Mouse (Mus musculus) R1 (cell line): ENCODE measurements around the gene Eef1a1.
A peak's percentile ranks its signal among the peaks of the same experiment; 100 is the strongest.
"Not testable (repeated sequence)": the region's sequence is repeated elsewhere in the genome, so short reads cannot be mapped to it uniquely, and the experiment has no call there.

Experiments
- DNase-seq: peaks from one replicate; pipeline ENCODE4 v3.0.0-alpha.2; 2018; ENCODE audit warnings: low read depth, low spot score

The Eef1a1 gene

DNA sequence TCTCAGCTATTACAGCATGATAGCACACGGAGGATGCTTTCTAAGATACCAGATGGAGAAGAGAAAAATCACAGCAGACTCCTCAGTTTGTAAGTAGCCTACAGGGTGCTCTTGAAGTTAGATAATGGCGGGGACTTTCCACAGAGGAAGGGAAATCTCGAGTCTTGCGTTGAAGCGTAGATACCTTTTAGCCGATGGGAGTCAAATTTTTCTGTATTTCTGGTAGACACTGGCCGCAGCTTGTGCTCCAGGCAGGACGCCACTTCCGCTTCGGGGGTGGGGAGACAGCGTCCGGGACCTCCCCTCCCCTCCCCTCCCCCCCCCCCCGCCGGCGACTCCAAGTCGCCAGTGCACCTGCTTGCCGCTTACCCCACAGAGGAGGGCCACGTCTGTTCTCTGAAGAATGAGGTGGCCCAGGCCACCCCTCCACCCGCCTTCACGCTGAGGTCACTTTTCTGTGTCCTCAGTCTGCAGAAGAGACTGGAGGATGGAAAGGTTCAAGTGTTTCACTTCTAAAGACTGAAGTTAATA is at the start of gene Eef1a1:
Gene Eef1a1 (minus strand): TSS at position 262 of the 531 bp plus-strand sequence.
- peak; percentile 80 for DNase-seq

DNA sequence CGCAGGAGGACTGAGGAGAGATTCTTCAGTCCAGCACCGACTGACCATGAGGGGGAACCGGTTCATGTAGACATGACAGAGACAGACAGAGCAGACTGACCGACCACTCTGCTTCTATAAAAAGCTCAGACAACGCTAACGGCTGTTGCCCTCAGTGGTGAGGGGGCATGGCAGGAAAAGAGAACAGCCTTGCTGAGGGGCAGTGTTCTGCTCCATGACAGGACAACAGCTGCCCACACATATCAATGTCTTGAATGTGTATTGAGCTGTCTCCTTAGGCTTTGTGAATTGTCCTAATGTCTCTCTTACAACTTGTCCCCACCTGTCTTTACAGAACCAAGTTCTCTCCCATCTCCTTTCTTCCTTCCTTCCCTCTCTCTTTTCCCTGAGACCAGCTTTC is 49.5 kb upstream of the Eef1a1 start:
- DNase-seq, result no peak

DNA sequence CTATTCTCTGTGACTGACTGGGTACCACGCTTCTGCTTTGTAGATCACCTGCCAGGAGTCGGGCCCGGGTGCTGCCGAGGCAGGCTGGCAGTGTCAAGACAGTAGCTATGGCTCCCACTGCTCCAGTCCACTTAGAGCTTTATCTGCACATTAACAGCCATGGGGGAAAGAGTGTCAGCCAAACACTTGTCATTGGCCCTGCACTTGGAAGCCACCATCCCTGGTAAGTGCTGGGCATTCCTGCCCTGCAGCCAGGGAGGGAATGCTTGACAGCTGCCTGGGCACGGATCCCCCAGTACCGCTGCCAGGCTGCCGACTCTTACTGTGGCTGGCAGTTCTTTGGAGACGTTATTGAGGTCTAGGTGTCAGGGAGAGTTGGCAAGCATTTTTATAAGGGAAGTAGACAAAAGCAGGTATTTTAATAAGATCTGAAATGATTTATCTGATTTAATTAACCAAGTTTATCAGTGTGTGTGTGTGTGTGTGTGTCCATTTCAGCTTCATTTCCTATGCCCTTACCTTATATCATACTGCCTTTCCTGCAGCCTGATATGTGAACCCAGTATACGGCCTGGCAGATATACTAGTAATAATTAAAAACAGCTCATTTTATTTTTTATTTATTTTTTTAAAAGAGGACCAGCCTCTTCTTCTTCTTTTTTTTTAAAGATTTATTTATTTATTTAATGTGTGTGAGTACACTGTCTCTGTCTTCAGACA is 48.4 kb upstream of the Eef1a1 start:
- DNase-seq, result no peak

DNA sequence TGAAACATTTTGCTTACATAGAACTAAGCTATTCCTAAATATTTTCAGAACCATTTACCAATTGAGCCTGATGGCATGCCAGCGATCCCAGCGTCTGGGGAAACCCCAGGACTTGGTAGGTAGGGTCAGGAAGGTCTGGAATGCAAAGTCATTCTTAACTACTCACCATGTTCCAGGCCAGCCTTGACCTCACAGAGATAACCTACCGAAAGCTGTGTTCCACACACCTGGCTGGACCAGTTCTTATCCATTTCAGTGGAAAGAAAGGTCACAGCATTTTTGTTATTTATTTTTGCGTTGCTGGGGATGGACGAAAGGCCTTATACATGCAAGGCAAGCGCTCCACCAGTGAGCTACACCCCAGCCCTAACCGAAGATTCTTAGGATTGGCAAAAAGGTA is 45.7 kb upstream of the Eef1a1 start:
- DNase-seq, result no peak

DNA sequence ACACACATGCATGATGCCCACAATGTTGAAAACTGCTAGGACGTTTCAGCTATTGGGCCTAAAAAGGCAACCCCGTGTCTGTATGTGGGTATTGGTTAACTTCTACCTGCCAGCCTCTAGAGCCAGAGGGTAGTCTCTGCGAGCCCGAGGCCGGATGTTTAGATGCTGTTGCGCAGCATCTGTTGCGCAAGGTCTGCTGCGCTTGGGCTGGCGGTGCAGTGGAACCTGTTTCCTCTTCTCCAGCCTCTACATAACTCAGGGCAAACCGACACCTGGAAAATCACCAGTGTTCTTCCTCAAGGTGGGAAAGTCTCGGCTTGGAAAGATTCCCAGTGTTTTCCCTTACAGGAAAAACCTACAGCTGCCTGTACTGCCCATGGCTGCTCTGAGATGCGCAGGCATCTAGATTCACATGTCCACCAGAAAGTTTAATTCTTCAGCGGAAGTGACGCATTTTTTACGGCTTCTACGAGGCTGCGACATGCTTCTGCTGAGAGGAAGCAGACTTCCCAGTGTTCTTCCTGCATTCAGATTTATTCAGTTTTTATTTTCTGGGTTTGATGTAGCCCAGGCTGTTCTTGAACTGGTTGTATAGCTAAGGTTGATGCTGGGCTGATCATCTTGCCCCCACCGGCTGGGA is 44.5 kb upstream of the Eef1a1 start:
- peak; percentile 50 for DNase-seq

DNA sequence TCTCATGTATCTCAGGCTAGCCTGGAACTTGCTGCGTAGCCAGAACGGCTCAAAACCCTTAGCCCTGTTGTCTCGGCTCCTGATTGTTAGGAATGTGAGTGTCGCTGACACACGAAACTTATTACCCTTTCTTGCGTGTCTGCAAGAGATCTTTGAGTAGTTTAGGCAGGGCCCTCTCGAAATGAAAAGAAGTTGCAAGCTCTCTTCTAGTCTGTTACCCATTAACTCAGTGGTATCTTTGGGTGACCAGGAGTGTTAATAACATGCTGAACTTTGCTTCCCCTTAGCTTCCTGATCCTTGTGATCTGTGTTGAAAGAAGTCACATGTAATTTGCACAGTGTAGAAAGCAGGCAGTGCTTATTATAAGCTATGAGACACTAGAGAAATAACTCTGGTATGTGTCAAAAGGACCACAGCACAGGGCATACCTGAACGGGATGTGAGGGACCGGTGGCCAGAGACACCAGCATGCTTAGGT is 43.4 kb upstream of the Eef1a1 start:
- no peak for DNase-seq

DNA sequence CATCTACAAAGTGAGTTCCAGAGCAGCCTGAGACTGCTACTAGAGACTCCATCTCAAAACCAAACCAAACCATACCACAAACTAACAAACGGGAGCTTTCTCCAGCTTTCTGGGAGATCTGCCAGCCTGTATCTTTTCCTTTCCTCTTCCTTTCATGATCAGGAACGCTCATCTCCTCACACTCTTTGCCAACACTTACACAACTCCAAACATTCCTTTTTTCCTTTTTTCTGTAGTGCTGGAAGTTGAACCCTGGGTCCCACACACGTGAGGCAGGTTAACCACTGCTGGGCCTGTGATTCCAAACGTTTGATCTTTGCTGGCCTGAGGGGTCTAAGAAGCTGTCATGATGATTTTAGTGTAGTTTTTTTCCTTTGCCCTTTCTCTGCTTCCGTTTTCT is 42.9 kb upstream of the Eef1a1 start:
- no peak for DNase-seq

DNA sequence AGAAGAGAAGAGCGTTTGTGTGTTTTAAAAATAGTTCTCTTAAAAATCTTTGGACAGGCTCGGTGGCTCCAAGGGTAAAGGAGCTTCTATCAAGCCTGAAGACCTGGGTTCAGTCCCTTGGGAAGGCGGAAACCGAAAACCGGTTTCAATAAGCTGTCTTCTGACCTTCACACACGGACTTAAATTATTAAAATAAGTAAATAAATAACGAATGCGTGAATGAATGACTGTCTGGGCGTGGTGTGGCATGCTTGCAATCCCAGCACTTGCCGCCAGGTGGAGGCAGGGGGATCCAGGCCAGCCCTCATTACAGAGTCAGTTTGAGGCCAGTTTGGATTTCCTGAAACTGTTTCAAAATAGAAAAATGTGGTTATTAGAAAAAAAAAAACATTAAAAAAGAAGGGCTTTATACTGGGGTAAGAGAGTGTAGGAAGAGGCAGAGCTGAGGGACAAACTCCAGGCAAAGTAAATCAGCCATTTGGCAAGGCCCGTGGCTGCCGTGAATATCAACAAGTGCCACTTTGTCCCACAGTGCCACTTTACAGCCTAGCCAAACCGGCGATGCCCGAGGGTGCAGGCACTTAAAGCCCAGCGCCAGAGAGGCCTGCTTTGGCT is 38.9 kb upstream of the Eef1a1 start:
- peak; percentile 84 for DNase-seq

DNA sequence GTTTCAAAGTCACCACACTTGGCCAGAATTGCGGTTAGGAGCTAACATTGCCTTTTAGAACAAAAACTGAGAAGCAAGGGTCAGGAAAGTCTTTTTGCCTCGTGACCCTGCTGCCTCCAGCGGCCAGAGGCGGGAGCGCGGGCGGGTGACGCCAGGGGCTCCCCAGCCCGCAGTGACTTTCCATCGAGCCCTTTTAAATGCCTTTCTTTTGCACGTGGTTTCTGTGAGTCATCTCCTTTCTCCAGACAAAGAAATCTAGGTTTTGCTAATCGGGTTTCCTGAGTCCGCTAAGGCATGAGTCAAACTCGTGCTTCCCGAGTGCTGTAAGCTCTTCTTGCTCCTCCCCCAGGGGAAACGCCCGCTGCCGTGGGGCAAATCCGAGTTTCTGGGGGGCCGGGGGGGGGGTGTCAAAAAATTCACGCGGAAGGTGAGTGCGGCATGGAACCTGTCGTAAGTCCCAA is 38.4 kb upstream of the Eef1a1 start:
- DNase-seq, result peak; percentile 98

DNA sequence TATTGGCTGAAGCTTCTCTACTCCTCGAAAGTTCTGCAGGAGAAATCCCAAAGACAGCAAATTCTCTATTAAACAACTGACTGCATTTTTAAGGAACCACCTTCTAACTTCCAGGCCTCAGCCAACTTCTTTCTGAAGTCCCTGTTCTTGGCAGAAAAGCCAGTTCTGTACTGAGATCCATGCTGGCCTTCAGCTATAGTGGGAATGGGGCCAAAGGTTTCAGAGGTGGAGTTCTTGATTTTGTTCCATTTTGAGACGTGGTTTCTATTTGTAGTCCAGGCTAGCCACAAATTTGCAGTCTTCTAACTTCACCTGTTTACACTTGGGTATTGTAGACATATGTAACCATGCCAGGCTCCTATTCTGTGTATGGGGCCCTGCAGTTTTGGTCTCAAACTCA is 37.3 kb upstream of the Eef1a1 start:
- no peak for DNase-seq

DNA sequence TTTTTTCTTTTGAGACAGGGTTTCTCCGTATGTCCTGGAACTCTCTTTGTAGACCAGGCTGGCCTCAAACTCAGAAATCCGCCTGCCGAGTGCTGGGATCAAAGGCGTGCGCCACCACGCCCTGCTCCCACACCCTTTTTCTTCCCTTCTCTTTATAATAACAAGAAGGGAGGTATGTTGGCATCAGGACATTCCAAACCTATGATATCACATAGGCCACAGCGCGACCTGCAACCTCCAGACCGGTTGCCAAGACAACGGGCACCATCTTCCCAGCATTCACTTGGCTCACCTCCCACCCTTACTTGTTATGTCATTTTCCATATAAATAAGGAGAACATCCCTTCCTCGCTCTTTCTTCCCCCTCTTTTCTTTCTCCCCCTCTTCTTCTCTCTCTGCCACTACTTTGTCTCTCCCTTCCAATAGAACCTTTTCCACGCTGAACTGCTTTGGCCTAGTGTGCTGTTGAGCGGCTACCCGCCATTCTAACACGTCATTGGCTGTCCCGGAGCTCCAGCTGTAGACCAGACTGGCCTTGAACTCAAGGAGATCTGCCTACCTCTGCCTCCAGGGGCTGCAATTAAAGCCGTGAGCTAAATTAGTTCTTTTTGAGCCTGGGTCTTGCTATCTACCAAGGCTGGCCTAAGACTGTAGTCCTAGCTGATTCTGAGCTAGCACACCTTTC is 36.6 kb upstream of the Eef1a1 start:
- peak; percentile 88 for DNase-seq

DNA sequence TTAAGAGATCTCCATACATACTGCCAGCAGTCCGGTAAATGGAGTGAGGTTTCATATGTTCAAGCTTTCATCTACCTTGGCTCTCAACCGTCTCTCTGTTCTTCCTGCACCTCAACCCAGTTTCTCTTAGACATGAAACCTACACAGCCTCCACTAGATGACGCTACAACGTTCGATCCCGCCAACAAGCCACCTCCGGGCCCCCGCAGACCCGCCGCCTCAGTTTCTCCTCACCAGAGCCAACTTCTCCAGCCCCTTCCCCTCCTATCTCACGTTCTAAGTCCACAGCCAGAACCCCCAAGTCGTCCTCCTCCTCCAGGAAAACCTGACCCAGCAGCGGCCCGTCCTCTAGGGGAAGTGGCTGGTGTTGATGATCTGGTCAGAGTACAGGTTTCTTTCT is 32.7 kb upstream of the Eef1a1 start:
- peak; percentile 87 for DNase-seq

DNA sequence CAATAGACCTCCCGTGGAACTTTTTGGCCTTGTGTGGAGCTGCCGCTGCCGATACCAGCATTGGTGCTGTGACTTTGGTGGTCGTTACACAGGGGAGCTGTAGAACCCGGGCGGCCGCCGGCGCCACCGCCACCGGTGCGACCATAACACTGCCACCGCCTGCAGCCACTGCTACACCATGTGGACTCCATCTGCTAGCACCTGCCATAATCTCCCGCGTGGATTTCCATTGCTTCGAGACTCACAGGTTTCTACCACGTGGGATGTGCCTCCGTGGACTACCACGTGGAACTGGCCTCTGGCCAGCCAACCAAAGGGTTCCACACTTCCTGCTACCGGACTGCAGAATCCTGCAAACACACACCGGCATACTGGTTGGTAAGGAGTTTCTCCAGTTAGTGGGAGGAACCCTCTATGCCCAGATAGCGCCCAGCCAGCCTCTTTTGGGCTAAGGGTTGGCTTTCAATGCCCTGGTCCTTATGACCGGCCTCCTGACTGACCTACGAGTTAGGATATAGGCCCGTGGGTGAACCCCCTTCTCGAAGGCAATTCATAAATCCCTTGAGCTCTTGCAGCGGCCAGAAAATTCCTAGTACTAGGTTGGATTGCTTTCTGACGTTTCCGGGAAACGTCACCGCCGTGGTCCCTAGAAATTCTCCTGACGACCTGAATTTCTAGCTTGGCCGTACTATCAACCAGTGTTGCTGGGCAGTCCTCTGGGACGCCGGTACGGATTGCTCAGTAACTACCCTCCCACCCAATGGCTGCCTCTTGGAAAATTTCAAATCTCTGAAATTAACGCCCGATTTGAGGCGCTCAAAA is 32.0 kb upstream of the Eef1a1 start:
- peak; percentile 76 for DNase-seq

DNA sequence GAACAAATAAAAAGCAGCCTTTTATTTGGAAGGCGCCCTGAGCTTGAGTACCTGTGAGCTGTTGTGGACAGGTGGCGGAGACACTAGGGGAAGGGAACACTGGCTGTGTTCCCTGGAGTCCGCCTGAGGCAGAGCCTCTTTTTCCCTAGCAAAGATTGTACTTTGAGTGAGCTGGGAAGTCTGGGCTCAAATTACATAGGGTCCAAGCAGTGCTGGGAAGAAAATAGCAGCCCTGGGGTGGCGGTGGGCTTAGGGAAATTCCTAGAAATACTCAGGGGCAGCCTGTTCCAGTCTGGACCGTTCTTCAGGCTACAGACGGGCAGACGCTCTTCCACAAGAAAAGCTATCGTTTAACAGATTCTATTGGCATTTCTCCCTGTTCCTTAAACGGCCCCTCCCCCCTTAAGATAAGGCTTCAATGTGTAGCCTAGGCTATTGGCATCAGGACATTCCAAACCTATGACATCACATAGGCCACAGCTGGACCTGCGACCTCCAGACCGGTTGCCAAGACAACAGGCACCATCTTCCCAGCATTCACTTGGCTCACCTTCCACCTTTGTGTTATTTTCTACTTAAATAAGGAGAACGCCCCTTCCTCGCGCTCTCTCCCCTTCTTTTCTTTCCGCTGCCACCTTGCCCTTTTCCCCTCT is 31.3 kb upstream of the Eef1a1 start:
- peak; percentile 100 for DNase-seq

DNA sequence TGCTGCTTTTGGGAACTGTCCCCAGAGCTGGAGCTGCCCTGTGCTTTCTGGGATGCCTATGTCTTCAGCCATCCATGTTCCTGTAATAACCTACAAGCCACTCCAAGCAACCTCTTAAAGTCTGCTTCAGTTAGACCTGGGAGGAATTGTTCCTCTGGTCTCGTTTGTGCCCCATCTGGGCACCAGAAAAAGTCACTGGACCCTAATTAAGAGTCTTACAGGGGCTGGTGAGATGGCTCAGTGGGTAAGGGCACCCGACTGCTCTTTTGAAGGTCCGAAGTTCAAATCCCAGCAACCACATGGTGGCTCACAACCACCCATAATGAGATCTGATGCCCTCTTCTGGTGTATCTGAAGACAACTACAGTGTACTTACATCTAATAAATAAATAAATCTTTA is 28.3 kb upstream of the Eef1a1 start:
- DNase-seq, result not testable (repeated sequence)

DNA sequence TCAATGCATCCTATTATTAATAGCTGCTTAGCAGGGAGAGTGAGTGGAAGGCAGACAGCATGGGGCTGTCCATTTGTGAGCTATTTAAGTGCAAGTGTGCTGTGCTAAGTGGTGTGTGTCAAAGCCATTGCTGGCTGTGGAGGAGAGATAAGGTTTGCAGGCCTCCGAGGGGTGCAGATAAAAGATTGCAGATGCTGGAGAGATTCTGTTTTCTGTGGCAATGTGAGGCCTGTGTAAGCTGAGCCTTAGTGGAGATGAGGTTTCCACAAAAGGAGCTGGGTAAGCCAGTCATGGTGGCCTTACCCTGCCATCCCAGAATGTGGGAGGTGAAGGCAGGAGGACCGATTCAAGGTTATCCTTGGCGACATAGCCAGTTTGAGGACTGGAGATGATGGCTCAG is 27.2 kb upstream of the Eef1a1 start:
- no peak for DNase-seq

DNA sequence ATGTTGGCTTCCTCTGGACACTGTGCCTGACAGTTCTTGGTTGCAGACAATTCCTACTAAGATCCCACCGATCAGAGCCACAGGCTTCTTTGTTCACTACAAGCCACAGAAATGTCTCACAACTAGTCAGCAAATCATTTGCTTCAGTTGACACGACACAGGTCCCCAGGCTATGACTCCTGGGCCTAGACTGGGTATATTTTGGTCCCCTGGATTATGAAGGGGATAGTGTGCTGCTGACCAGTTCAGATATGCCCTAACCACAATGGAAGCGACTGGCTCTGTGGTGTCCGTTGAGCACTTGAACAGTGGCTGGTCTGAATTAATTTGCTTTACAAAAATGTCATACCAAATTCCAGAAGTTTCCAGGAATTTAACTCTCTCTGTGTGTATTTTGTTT is 25.7 kb upstream of the Eef1a1 start:
- no peak for DNase-seq

DNA sequence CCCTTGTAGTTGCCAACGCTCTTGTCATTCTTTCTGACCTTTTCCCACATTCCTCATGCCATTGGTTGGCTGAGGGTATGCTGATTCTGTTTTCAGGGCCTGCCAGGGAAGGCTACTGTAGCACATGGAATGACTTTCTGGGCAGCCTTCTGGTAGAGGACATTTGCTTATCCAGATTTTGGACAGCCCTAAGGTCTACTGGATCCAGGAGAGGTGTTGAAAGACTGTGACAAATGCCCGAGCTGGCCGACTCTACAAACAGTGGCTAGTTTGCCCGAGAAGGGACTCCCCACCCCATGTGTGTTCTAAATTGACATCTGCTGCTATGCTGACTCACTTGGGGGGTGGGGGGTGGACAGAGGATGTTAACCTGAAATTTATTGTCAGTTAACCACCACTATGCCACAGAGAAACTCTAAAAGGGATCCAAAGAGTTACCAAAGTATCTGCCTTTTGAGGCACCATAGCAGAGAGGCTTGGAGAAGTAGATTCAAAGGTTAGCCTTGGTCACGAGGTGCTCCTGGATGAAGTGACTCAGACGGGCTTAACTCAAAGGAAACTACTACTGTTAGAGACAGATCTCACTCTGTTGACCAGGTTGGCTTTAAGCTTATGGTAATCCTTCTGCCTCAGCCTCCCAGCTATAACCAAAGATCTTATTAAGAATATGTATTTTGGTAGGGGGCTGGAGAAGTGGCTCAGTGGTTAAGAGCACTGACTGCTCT is 25.0 kb upstream of the Eef1a1 start:
- no peak for DNase-seq

DNA sequence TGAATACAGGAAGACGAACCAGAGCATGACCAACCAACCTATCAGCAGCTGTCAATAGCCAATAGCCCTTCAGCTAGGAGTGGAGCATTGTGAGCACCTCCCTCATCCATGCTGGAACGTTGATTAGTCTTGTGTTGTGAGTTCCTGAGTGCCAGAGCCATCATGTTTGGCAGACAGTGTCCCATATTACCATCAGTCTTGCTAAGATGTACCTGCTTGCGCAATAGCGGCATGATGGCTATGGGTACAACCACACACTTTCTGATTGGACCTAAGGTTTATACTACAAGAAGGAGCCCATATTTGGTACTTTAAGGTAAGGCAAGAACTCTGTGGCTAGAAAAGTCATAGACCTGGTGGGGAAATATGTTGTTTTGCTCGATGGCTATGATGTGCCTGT is 22.8 kb upstream of the Eef1a1 start:
- no peak for DNase-seq
